Mouse (Mus musculus) lung, embryonic 14.5 days (tissue): ENCODE data around the gene Dnaja3. TPM values are rescaled to one million over a fixed set of nuclear protein-coding genes. Genes with fewer than 3 reads are reported as not detected.
"Not testable (repeated sequence)": the region's sequence is repeated elsewhere in the genome, so short reads cannot be mapped to it uniquely, and the experiment has no call there.

Source experiments
- ATAC-seq: fragments of 200-750 bp; cut with Nextera tagmentation; 2 replicates; pipeline ENCODE4 v1.8.0; 2017; ENCODE audit warnings: mild to moderate bottlenecking, moderate TSS enrichment, moderate library complexity; ENCODE audit not compliant: insufficient read depth
- DNase-seq: peaks from one replicate; pipeline ENCODE4 v3.0.0-alpha.2; 2015
- H3K27ac ChIP-seq: fragments of 300-500 bp; sonication (generic); 2 replicates; pipeline ENCODE4 v1.5.1; 2014; ENCODE audit warnings: low read depth, mild to moderate bottlenecking, moderate library complexity
- H3K27me3 ChIP-seq: fragments of 300-500 bp; sonication (generic); 2 replicates; pipeline ENCODE4 v1.6.1; 2014; ENCODE audit warnings: low read length, control low read depth; ENCODE audit not compliant: insufficient read depth
- H3K36me3 ChIP-seq: fragments of 300-500 bp; sonication (generic); 2 replicates; pipeline ENCODE4 v1.6.1; 2014; ENCODE audit warnings: control low read depth; ENCODE audit not compliant: insufficient read depth
- H3K4me1 ChIP-seq: fragments of 300-500 bp; sonication (generic); 2 replicates; pipeline ENCODE4 v1.6.1; 2014; ENCODE audit warnings: antibody characterized with exemption, control low read depth; ENCODE audit not compliant: insufficient read depth
- H3K4me2 ChIP-seq: fragments of 300-500 bp; sonication (generic); 2 replicates; pipeline ENCODE4 v1.6.1; 2014; ENCODE audit warnings: mild to moderate bottlenecking
- H3K4me3 ChIP-seq: fragments of 300-500 bp; sonication (generic); 2 replicates; pipeline ENCODE4 v1.5.1; 2014; ENCODE audit warnings: low read depth, low read length
- H3K9ac ChIP-seq: fragments of 300-500 bp; sonication (generic); 2 replicates; pipeline ENCODE4 v1.6.1; 2014
- H3K9me3 ChIP-seq: fragments of 300-500 bp; sonication (generic); 2 replicates; pipeline ENCODE4 v1.6.1; 2016; ENCODE audit warnings: low read depth, low read length, control low read depth
- CTCF ChIP-seq: IDR thresholded peaks from 2 replicates; pipeline ENCODE4 v1.5.1; 2016; ENCODE audit warnings: antibody characterized with exemption, low read depth
- WGBS: fragments of 180-500 bp; shearing (Covaris S2); extraction: QIAGEN DNeasy Blood & Tissue Kit; methylation state at CpG from one replicate; pipeline ENCODE4 v1.1.7; 2014; 5-methylcytosine and 5-hydroxymethylcytosine counted together
- polyA plus RNA-seq: library from polyadenylated mRNA; unstranded; fragments of >200 nt; fragmentation: Nextera tagmentation; extraction: Ambion mirVana; gene quantifications from 2 replicates; pipeline ENCODE4 v1.2.1, GENCODE M21; 2014

Gene Dnaja3
- polyA plus RNA-seq, 1 experiment from 2014 or later: 59.3 TPM

GRCm38 (mm10) chr16:4736262-4736661 is 96.5 kb downstream of the Dnaja3 start:
- no peaks in the 10 kb centered on the region for H3K4me1 ChIP-seq
- TF ChIP-seq CTCF: no peak
- 83% methylated on average over 2 of the region's 2 CpGs for WGBS
- no peaks in the 10 kb centered on the region for H3K27me3 ChIP-seq
- H3K4me3 ChIP-seq: no peak overlapping the region
- DNase-seq: no peak
- no peak overlapping the region for H3K27ac ChIP-seq
- no peak for ATAC-seq
- H3K9ac ChIP-seq: no peak overlapping the region
- no peaks in the 10 kb centered on the region for H3K36me3 ChIP-seq
- H3K9me3 ChIP-seq: no peaks in the 10 kb centered on the region
- H3K4me2 ChIP-seq: no peak overlapping the region

GRCm38 (mm10) chr16:4739994-4740393 is 100.2 kb downstream of the Dnaja3 start:
- H3K9me3 ChIP-seq: no peaks in the 10 kb centered on the region
- ATAC-seq: no peak

DNA sequence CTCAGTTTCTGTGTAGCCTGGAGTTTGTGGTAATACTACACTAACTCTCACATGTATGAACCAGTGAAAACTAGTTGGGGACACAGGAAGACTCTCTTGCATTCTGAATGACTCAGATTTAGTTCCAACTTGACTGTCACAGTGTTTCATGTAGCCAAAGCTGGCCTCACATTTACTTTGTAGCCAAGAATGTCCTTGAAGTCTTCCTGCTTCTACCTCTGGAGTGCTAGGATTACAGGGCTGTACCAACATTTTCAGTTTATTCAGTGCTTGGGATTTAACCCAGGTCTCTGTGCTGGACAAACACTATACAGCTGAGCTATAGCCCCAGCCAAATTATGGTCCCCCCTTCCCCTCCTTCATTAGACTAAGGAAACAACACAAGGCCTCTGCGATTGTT is 102.4 kb downstream of the Dnaja3 start:
- DNase-seq: no peak
- ATAC-seq: no peak
- H3K27ac ChIP-seq: no peak overlapping the region
- H3K9ac ChIP-seq: no peak overlapping the region
- no peaks in the 10 kb centered on the region for H3K36me3 ChIP-seq
- no peaks in the 10 kb centered on the region for H3K4me1 ChIP-seq
- no peak overlapping the region for H3K4me2 ChIP-seq
- no peak for TF ChIP-seq CTCF
- WGBS: 93% methylated on average over 1 of the region's 1 CpGs
- no peak overlapping the region for H3K4me3 ChIP-seq
- no peaks in the 10 kb centered on the region for H3K27me3 ChIP-seq
- no peaks in the 10 kb centered on the region for H3K9me3 ChIP-seq

More at GRCm38 (mm10) chr16:4739994-4740393, 100.2 kb downstream of the Dnaja3 start:
- no peak overlapping the region for H3K4me3 ChIP-seq
- no peak for DNase-seq
- no peaks in the 10 kb centered on the region for H3K4me1 ChIP-seq
- H3K4me2 ChIP-seq: no peak overlapping the region
- no peaks in the 10 kb centered on the region for H3K27me3 ChIP-seq
- H3K27ac ChIP-seq: no peak overlapping the region
- WGBS: 88% methylated on average over 2 of the region's 2 CpGs
- no peaks in the 10 kb centered on the region for H3K36me3 ChIP-seq
- H3K9ac ChIP-seq: no peak overlapping the region
- TF ChIP-seq CTCF: no peak

DNA sequence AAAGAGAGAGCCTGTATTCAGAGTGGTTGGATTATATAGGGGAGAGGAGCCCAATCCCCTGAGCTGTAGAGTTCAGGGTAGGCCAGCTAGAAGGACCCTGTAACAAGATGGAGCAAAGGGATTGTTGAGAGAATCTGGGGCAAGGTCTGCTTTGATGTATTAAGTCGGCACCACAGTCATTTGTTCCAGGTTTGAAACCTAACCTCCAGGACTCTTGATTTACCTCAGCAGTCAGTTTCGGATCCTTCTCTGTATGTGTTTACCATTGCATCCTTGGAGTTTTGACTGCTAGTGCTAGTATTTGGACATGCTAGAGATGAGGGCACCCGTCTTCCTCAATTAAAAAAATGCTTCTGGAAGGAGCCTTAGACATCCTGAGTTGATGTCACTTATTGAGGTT is 112.4 kb downstream of the Dnaja3 start:
- no peak overlapping the region for H3K9ac ChIP-seq
- WGBS: 87% methylated on average over 3 of the region's 3 CpGs
- no peak overlapping the region for H3K4me2 ChIP-seq
- no peaks in the 10 kb centered on the region for H3K9me3 ChIP-seq
- ATAC-seq (no peak), DNase-seq (no peak)
- no peaks in the 10 kb centered on the region for H3K36me3 ChIP-seq
- H3K27ac ChIP-seq: no peak overlapping the region
- 0 out of 2 replicates have a peak, but pooled peaks cover 5% of the 10 kb centered on the region for H3K4me1 ChIP-seq
- no peak for TF ChIP-seq CTCF
- H3K27me3 ChIP-seq: no peaks in the 10 kb centered on the region
- no peak overlapping the region for H3K4me3 ChIP-seq

GRCm38 (mm10) chr16:4754045-4754444 is 114.3 kb downstream of the Dnaja3 start:
- Histone ChIP-seq H3K27ac (no peak overlapping the region), H3K4me1 (0 out of 2 replicates have a peak, but pooled peaks cover 5% of the 10 kb centered on the region), H3K4me2 (no peak overlapping the region), H3K27me3 (no peaks in the 10 kb centered on the region), H3K36me3 (no peaks in the 10 kb centered on the region), H3K9me3 (no peaks in the 10 kb centered on the region), H3K9ac (no peak overlapping the region), H3K4me3 (no peak overlapping the region)
- DNase-seq (no peak), ATAC-seq (no peak)
- TF ChIP-seq CTCF: no peak
- 83% methylated on average over 3 of the region's 3 CpGs for WGBS

GRCm38 (mm10) chr16:4756660-4757335 is 117.0 kb downstream of the Dnaja3 start:
- H3K27ac ChIP-seq: peak overlapping the region; percentile 72
- not testable (repeated sequence) for H3K4me1 ChIP-seq, H3K27me3 ChIP-seq, H3K36me3 ChIP-seq, H3K9me3 ChIP-seq
- H3K4me2 ChIP-seq: peak overlapping the region; percentile 50
- TF ChIP-seq CTCF: 0 out of 2 replicates have a peak, but pooled peaks have one; percentile 6
- 5% methylated on average over 31 of the region's 42 CpGs for WGBS
- DNase-seq (peak; percentile 43), ATAC-seq (peak; percentile 85)
- H3K4me3 ChIP-seq: peak overlapping the region; percentile 39
- H3K9ac ChIP-seq: peak overlapping the region; percentile 58

Other genes starting within 250 kb of the Dnaja3 start
- 1.3 and 1.4 TPM in 2 replicates for gene Adcy9, start 219.5 kb upstream of the Dnaja3 start, polyA plus RNA-seq
- gene Srl, start 98.2 kb upstream of the Dnaja3 start, polyA plus RNA-seq: 18.4 and 20.7 TPM in 2 replicates
- gene Tfap4, start 80.1 kb upstream of the Dnaja3 start, polyA plus RNA-seq: 23.0 and 24.1 TPM in 2 replicates
- 24.4 and 29.2 TPM in 2 replicates for gene Glis2, start 45.3 kb upstream of the Dnaja3 start, polyA plus RNA-seq
- gene Pam16, start 15.0 kb upstream of the Dnaja3 start, polyA plus RNA-seq: 81.9 and 86.3 TPM in 2 replicates
- 23.1 and 23.5 TPM in 2 replicates for gene Vasn, start within 50 bp of the Dnaja3 start, polyA plus RNA-seq
- 13.1 and 15.1 TPM in 2 replicates for gene Coro7, start 39.8 kb downstream of the Dnaja3 start, polyA plus RNA-seq
- 93.7 and 102 TPM in 2 replicates for gene Nmral1, start 79.4 kb downstream of the Dnaja3 start, polyA plus RNA-seq
- 104 and 109 TPM in 2 replicates for gene Hmox2, start 86.4 kb downstream of the Dnaja3 start, polyA plus RNA-seq
- gene Cdip1, start 150.3 kb downstream of the Dnaja3 start, polyA plus RNA-seq: 85.7 and 89.9 TPM in 2 replicates
- gene 4930562C15Rik, start 195.4 kb downstream of the Dnaja3 start, polyA plus RNA-seq: 1.0 and 1.1 TPM in 2 replicates
- 38.7 and 39.3 TPM in 2 replicates for gene Ubald1, start 240.3 kb downstream of the Dnaja3 start, polyA plus RNA-seq
- 88.0 and 88.8 TPM in 2 replicates for gene Mgrn1, start 246.3 kb downstream of the Dnaja3 start, polyA plus RNA-seq